Mouse (Mus musculus) heart, postnatal 10 days (tissue): Measurements from ENCODE around the gene Arhgdia. TPM values are rescaled to one million over a fixed set of nuclear protein-coding genes. Genes with fewer than 3 reads are reported as not detected.
"Not testable (repeated sequence)": the region's sequence is repeated elsewhere in the genome, so short reads cannot be mapped to it uniquely, and the experiment has no call there.

Experiments used
- DNase-seq, 2 experiments: peaks; one replicate each; pipeline ENCODE4 v3.0.0; 2021
- intact Hi-C: fragments of 180-260 bp; cut with DNase I; formaldehyde crosslinking; loops from one replicate; pipeline ENCODE4 v1.15.1; 2025
- total RNA-seq, 2 experiments: library from RNA; stranded (reverse); gene quantifications; 2 replicates each; pipeline ENCODE4 v1.2.3; 2021

Gene Arhgdia
- total RNA-seq, 2 experiments from 2014 or later = 236 to 257 TPM

- no peak for DNase-seq
- intact Hi-C loops = no loop called here
Measured at GRCm38 (mm10) chr11:120560952-120561728, 20.3 kb downstream of the Arhgdia start.

DNA sequence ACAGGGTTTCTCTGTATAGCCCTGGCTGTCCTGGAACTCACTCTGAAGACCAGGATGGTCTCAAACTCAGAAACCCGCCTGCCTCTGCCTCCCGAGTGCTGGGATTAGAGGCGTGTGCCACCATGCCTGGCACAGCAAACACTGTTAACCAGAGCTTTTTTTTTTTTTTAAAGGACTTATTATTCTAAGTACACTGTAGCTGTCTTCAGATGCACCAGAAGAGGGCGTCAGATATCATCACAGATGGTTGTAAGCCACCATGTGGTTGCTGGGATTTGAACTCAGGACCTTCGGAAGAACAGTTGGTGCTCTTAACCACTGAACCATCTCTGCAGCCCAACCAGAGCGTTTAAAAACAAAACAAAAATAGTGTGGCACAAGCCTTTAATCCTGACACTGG is 22.6 kb downstream of the Arhgdia start:
- intact Hi-C loops, DNase-seq: not testable (repeated sequence)

DNA sequence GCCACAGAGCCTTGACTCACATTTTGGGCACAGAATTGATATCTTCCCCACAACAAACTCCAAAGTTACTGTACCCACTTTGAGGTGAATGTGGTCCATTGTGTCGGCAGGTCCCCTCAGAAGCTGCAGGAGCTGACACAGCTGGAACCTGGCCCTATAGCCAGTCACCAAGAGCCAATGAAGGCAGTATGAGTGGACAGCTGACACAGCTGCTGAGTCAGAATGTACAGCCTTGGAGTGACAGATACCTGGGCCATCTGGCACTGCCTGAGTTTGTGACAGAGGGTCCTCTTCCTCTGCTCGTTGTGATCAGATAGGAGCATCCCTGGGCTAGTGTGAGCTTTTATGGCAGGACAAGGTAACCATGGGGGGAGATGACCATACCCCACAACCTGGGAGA is 26.2 kb downstream of the Arhgdia start:
- DNase-seq = no peak
- intact Hi-C loops = no loop called here

DNA sequence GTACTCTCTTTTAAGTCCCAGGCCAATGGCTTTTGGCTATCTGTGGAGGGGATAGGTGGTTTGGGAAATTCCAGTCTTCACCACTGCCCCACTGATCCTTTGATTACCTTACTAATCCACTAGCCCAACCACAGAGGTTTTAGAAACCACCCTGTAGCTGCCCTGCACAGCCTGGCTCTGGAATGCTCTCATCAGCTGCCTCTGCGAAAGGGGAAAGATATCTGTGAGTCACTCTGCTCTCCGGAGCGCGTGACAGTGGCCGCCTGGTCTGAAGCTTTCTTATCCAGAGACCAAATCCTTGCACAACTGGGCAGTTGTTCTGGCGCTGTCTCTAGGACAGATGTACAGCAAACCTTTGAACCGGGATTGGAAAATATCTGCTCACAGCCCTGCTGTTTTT is 26.6 kb downstream of the Arhgdia start:
- DNase-seq = peak in 1 of 2 experiments; percentile 59
- intact Hi-C loops = no loop called here

DNA sequence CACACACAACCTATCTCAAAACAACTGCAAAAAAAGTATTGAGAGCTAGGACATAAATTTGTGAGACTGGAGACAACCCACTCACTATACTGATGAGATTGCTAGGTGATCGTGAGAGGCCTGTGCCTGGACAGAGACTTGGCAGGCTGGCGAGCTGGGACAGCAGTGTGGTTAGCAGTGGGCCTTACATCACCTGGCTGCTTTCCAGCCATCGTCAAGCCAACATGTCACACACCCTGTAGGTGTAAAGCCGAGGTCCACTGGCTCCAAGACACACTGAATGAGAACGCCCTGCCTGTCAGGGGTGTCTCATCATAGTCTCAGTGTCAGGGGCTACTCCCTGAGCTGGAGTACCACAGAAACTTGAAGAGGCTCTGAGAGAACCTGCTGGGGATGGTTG is 28.7 kb downstream of the Arhgdia start:
- DNase-seq = no peak
- intact Hi-C loops = no loop called here

- no peak for DNase-seq
- intact Hi-C loops = loop anchor here (2.0 kb wide), 1 partner anchor 20 kb away; no protein-coding TSS in a partner anchor
Measured at GRCm38 (mm10) chr11:120550810-120551440, 30.5 kb downstream of the Arhgdia start, which contains the start of gene Ppp1r27. TSS of gene Ppp1r27 (minus strand) at chr11:120551132.

DNA sequence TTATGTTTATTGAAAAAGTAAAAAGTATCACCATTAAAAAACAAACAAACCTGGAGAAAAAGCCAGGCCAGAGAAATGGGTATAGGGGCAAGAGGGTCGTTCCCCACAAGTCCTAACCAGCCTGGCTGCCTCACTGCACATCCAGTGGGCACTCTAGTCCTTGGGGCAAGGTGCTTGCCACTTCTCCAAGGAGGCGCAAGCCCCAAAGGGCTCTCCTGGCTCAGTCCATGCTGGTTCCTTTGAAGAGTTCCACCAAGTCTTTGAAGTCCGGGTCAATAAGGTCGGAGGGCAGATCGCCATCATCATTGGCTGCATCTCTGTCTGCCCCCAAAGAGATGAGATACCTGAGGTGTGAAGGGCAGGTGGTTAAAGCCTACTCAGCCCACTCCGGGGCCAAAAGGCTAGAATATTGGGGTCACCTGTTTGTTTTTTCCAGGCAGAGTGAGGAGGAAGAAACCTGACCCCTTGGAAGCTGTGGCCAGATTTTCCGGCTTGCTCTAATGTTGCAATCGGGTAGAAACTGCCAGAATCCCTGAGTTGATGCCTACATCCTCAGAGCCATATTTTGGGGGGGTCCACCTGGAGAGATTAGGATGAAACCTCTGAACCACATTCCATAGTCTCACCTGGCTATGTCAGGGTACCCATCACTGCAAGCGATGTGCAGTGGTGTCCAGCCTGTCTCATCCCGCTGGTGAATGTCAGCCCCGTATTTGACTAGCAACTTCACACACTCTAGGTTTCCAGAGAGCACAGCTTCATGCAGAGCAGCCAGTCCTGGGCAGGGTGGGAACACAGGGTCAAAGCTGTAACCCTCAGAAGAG is 31.2 kb downstream of the Arhgdia start:
- DNase-seq = no peak
- intact Hi-C loops = loop anchor here (2.0 kb wide), 3 partner anchors 21 to 57 kb away; no protein-coding TSS in a partner anchor

GRCm38 (mm10) chr11:120549168-120549945 is 32.1 kb downstream of the Arhgdia start, which contains the start of gene Mcrip1:
TSS of gene Mcrip1 (minus strand) at chr11:120549727.
- intact Hi-C loops = loop anchor here (2.0 kb wide), 2 partner anchors 29 to 57 kb away; no protein-coding TSS in a partner anchor
- DNase-seq = peak; percentile 96 to 97

DNA sequence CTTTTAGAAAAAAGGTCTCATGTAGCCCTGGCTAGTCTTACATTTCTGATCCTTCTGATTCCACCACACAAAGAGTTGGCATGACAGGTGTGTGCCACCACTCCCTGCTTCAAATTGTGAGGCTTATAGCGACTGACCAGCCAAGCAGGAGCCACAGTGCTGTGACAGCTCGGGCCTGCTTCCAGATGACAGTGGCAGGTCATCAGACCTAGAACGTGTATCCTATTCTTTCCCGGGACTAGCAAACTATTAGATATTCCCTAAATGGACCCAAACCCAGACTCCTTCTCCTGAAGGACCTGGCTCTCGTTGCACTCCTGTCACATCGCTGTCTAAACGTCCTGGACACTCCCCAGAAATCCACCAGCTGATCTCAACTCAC is 32.6 kb downstream of the Arhgdia start:
- DNase-seq = no peak
- intact Hi-C loops = loop anchor here (2.0 kb wide), 2 partner anchors 28 to 56 kb away; no protein-coding TSS in a partner anchor

DNA sequence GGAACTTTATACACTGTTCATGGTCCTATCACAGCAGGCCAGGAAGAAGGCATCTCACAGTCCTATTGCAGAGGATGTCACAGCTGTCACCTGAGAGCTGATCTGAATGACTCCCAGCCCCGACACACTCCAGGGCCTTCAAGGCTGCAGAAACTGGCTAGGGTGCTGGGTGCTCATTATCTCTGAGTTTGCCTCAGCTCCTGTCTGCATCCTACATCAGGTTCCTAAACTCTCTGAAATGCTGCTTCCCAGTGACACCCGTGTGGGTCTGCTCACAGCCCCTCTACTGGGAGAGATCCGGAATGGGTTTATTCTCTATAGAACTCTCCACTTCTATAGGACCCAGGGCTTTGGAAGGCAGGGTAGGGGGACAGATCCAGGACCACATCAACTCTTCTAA is 33.2 kb downstream of the Arhgdia start:
- intact Hi-C loops = loop anchor here (2.0 kb wide), 2 partner anchors 27 to 55 kb away; no protein-coding TSS in a partner anchor

GRCm38 (mm10) chr11:120547469-120547868 is 34.0 kb downstream of the Arhgdia start:
- peak in 1 of 2 experiments; percentile 52 for DNase-seq
- intact Hi-C loops = no loop called here

More for the DNA sequence above, 33.2 kb downstream of the Arhgdia start:
- DNase-seq = no peak

DNA sequence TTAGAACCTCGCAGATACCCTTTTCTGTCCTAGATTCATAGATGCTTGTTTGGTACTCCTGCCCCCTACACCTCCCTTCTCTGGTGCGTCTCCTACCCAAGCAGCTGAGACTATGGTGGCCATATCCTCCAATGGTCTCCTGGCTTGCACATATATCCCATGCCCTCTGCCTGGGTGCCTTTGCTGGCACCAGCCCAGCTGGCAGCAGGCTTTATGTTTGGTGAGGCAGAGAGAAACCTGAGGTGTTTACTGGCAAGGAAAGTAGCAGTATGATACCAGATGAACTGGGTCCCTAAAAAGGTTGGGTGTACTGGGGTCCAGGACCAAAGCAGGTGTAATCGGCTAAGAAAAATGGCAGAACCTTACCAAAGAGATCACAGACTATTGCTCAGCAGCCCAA is 35.5 kb downstream of the Arhgdia start:
- no peak for DNase-seq
- intact Hi-C loops = no loop called here

DNA sequence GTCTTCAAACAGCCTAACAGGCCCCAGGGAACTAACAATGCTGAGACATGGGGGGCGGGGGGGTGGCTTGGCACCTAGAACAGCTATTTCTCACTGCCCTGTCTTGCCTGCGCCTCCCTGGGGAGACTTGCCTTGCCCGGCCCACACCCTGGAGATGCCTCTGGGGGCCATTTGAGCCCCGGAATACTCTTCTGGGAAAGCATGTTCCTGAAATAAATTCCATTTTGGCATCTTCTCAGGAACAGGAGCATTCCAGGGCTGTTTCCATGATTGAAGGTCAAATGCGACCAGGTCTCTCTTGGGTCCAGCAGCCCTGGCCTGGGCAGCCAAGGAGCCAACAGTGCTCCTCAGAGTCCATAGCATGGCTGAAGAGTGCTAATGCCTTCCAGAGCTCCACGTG is 39.0 kb downstream of the Arhgdia start:
- no peak for DNase-seq
- intact Hi-C loops = no loop called here

GRCm38 (mm10) chr11:120541907-120542306 is 39.5 kb downstream of the Arhgdia start:
- intact Hi-C loops = no loop called here
- peak; percentile 77 to 78 for DNase-seq

DNA sequence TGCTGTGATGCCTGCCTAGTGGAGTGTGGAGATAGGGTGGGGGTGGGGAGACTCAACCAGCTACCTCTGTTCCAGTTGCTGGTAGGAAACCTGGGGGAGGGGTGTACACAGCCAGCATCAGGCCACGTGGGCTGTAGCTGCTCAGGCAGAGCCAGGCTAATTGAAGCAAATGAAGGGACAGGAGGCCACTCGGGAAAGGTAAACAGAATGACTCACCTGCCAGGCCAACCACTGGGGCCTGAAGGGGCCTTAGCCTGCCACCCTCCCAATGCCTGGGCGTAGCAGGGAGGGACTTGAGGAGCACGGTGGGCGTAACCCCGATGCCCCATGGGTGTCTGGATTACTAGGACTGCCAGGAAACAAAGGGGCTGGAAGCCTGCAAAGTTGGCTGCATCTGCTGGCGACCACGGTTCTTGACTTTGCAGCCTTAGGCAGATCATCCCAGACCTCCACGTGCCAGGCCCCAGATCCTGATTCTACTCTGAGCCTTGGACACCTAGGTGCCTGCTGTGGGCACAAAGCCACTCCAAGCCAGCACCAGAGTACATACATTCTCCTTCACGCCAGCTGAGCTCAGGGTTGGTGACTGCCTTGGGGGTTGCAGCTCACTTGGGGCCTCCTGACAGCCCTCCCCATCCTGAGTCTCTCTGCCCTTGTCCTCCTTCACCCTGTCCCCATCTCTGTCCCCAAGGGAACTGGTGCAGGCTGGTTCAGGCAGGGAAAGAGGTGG is 42.0 kb downstream of the Arhgdia start:
- intact Hi-C loops = loop anchor here (2.0 kb wide), 1 partner anchor 19 kb away; no protein-coding TSS in a partner anchor
- DNase-seq = no peak

- no peak for DNase-seq
- intact Hi-C loops = loop anchor here (2.0 kb wide), 1 partner anchor 18 kb away; no protein-coding TSS in a partner anchor
Measured at GRCm38 (mm10) chr11:120538955-120539284, 42.5 kb downstream of the Arhgdia start.

DNA sequence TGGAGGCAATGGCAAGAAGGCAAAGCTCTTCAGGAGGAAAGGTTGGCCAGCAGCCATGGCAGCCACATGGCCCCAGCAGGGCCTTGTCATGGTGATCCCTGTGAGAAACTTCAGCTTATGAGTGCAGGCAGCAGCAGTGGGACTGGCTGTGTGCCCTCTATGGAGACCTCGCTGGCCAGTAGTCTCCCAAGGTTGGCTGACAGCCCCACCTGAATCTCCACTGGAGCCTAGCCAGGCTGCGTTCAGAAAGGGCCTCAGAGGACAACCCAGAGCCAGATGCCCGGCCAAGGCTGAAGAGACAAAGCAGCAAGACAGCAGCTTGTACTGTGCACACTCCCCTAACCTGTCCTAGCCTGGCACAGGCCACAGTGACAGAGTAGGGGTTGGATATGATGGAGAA is 42.9 kb downstream of the Arhgdia start:
- peak; percentile 89 to 93 for DNase-seq
- intact Hi-C loops = loop anchor here (2.0 kb wide), 1 partner anchor 18 kb away; no protein-coding TSS in a partner anchor

DNA sequence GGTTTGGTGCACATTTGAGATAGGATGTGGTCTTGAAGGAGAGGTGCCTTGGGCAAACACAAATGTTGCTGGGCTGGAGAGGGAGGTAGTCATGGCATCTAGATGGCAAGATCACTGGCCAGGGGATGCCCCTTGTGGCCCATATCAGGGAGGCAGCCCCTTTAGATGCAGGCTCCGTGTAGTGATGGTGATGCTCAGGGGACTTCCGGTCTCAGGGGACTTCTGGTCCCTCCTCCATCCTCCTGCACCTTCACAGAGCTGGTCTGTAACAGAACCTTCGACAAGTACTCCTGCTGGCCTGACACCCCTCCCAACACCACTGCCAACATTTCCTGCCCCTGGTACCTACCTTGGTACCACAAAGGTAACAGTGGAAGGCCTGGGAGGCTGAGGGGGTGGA is 45.6 kb downstream of the Arhgdia start:
- DNase-seq = no peak
- intact Hi-C loops = no loop called here

DNA sequence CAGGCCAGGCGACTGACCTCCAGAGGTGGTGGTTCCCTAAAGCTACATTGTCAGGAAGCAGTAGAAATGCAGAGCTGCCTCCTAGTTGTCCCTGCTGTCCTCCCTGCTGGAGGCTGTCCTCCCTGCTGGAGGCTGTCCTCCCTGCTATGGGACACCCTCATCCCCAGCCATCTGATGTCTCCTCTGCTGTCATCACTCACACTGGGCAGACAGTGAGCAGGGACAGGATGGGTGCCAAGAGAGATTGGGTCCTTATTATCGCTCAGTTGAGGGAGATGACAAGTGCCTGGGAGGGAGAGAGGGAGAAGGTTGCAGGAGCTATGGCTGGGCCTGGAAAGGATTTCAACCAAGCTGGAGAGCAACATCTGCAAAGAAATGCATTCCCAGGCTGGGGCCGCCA is 46.3 kb downstream of the Arhgdia start:
- DNase-seq = peak; percentile 29 to 33
- intact Hi-C loops = no loop called here
